Mouse (Mus musculus) liver, embryonic 14.5 days (tissue): Measurements from ENCODE around the gene Flt3. TPM values are rescaled to one million over a fixed set of nuclear protein-coding genes. Genes with fewer than 3 reads are reported as not detected.
A peak's percentile ranks its signal among the peaks of the same experiment; 100 is the strongest.

Source experiments
- ATAC-seq: fragments of 200-750 bp; cut with Nextera tagmentation; 2 replicates; pipeline ENCODE4 v1.8.0; 2017; ENCODE audit warnings: moderate number of reproducible peaks, mild to moderate bottlenecking, moderate library complexity; ENCODE audit not compliant: insufficient read depth
- DNase-seq, 3 experiments: peaks; one replicate each; pipeline ENCODE4 v3.0.0-alpha.2; 2012 to 2013; ENCODE audit warnings: low read depth in 3 of 3, low spot score in 3 of 3
- H3K27ac ChIP-seq: fragments of 300-500 bp; sonication (generic); 2 replicates; pipeline ENCODE4 v1.5.1; 2014; ENCODE audit warnings: moderate library complexity, mild to moderate bottlenecking, control low read depth, inconsistent platforms
- H3K27me3 ChIP-seq: fragments of 300-500 bp; sonication (generic); 2 replicates; pipeline ENCODE4 v1.6.1; 2014; ENCODE audit warnings: mild to moderate bottlenecking, low read length, moderate library complexity; ENCODE audit not compliant: control insufficient read depth, insufficient read depth
- H3K36me3 ChIP-seq: fragments of 300-500 bp; sonication (generic); replicated peaks from 2 replicates; pipeline ENCODE4 v1.6.1; 2014; ENCODE audit warnings: low read depth; ENCODE audit not compliant: control insufficient read depth, insufficient read depth
- H3K4me1 ChIP-seq, 2 experiments: fragments of 200-500 bp in 1 of 2; fragments of 300-500 bp in 1 of 2; sonication (generic) in 1 of 2; replicated peaks; 2 replicates each; pipeline ENCODE4 v1.6.1; 2012 to 2014; ENCODE audit warnings: antibody characterized with exemption in 1 of 2, inconsistent platforms in 1 of 2, low read length in 1 of 2; ENCODE audit not compliant: control insufficient read depth in 2 of 2, insufficient read depth in 2 of 2
- H3K4me2 ChIP-seq: fragments of 300-500 bp; sonication (generic); 2 replicates; pipeline ENCODE4 v1.6.1; 2014; ENCODE audit warnings: low read depth, mild to moderate bottlenecking, control low read depth, moderate library complexity
- H3K4me3 ChIP-seq, 2 experiments: fragments of 200-500 bp in 1 of 2; fragments of 300-500 bp in 1 of 2; sonication (generic) in 1 of 2; 2 replicates each; pipeline ENCODE4 v1.5.1; 2012 to 2014; ENCODE audit warnings: low read depth in 2 of 2, low read length in 2 of 2, mild to moderate bottlenecking in 2 of 2, control low read depth in 1 of 2, inconsistent platforms in 1 of 2, moderate library complexity in 1 of 2; ENCODE audit not compliant: insufficient read depth in 1 of 2
- H3K9ac ChIP-seq: fragments of 300-500 bp; sonication (generic); replicated peaks from 2 replicates; pipeline ENCODE4 v1.6.1; 2014; ENCODE audit warnings: mild to moderate bottlenecking, control low read depth, moderate library complexity
- H3K9me3 ChIP-seq: fragments of 300-500 bp; sonication (generic); 2 replicates; pipeline ENCODE4 v1.6.1; 2016; ENCODE audit warnings: low read length, mixed read lengths; ENCODE audit not compliant: control insufficient read depth
- CTCF ChIP-seq: IDR thresholded peaks from 2 replicates; pipeline ENCODE4 v1.5.1; 2016; ENCODE audit warnings: antibody characterized with exemption, low read depth, control low read depth
- EP300 ChIP-seq: IDR thresholded peaks from 2 replicates; pipeline ENCODE4 v1.6.1; 2016; ENCODE audit warnings: antibody characterized with exemption, low read depth
- WGBS: fragments of 180-500 bp; shearing (Covaris S2); extraction: QIAGEN DNeasy Blood & Tissue Kit; methylation state at CpG from one replicate; pipeline ENCODE4 v1.1.7; 2014; ENCODE audit not compliant: insufficient replicate concordance; 5-methylcytosine and 5-hydroxymethylcytosine counted together
- polyA plus RNA-seq, 2 experiments: library from polyadenylated mRNA; depleted of rRNA in 1 of 2; stranded (reverse) in 1 of 2; unstranded in 1 of 2; fragments of >200 nt; fragmentation: Nextera tagmentation in 1 of 2; extraction: Ambion mirVana in 1 of 2; gene quantifications; 2 replicates each; pipeline versions ENCODE4 v1.2.1 to v1.2.3; 2012 to 2014

Gene Flt3
- polyA plus RNA-seq, 2 experiments, result 0.88 to 1.2 TPM

DNA sequence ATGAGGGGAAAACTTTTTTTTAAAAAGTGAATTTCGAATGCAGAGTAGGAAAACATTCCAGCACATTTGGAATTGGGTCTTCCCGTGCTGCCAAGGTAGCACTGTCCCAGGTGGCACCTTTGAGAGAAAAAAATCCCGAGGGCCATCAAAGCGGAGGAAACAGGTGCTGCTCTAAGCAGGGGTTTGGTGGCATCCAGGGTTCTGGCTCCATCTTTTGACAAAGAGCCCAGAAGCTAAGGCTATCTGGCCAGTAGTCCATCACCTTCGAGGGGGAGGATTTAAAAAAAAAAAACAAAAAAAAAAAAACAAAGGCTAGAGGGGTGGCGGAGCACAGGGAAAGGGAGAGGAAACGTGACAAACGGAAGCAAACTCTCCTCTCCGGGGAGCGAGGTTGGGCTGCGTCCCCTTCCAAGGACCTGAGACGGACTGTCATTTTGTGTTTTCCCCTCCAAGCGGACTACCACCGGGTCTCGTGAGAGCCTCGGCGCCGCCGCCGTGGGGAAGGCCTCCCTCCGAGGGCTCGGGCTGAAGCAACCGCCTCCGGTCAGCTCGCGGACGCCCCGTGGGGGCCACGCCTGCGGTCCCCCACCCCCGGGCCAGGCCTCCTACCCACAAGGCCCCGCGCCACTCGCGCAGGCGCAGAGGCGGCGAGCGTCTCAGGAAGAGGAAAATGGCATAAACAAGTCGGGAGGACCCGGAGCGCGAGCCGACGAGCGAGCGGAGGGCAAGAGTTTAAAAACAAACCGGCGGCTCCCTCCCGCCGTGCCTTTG, 29.4 kb upstream of the Flt3 start, which contains the start of gene Pan3:
TSS of gene Pan3 (plus strand) at position 627 of the 771 bp plus-strand sequence.
- peaks cover 33 to 37% of the 10 kb centered on the region in 2 experiments for H3K4me1 ChIP-seq
- under 1% methylated on average over 51 of the region's 51 CpGs for WGBS
- H3K9ac ChIP-seq, result peak within 1 kb of the TSS; percentile 98
- DNase-seq (peak; percentile 86 to 88 (median 86)), ATAC-seq (peak; percentile 87)
- peak within 1 kb of the TSS; percentile 56 for H3K4me2 ChIP-seq
- H3K27me3 ChIP-seq, result no peaks in the 10 kb centered on the region
- peak within 1 kb of the TSS; percentile 69 to 95 for H3K4me3 ChIP-seq
- TF ChIP-seq CTCF, result no peak
- TF ChIP-seq EP300, result no peak
- peak within 1 kb of the TSS; percentile 97 for H3K27ac ChIP-seq
- H3K9me3 ChIP-seq, result no peaks in the 10 kb centered on the region
- H3K36me3 ChIP-seq, result peaks cover 8% of the 10 kb centered on the region

DNA sequence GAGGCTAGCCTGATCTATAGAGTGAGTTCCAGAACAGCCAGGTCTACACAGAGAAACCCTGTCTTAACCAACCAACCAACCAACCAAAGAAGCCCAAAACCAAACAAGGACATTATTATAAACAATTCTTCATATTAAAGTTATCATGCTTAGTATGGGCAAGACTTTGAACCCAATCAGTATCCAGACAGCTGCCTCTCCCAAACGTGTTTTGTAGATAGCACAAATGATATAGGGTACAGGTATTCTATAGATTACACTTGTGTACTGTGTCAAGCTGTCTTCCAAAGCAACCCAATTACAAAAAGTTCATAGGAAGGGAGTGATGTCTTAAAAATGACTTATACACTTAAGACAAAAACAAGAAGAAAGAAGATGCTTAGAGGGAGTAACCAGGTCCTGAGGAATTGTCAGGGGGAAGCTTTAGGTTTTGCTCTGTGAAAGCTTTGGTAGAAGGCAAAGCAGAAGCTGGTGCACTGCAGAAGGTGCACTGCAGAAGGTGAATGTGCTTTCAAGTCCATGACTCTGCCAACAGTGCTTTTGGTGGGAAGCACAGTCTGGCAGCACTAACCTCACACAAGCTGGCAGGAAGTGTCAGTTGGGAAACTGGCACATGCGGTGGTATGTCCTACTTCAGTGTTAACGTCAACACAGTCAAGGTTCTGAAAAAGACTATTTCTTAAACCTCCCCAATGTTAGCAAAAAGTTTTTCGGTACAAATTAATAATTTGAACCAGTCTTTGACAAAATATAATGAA, 25.9 kb upstream of the Flt3 start:
- Histone ChIP-seq H3K4me1 (peaks cover 13 to 15% of the 10 kb centered on the region in 2 experiments), H3K4me2 (no peak overlapping the region), H3K9ac (no peak overlapping the region), H3K9me3 (no peaks in the 10 kb centered on the region), H3K27me3 (no peaks in the 10 kb centered on the region), H3K4me3 (no peak overlapping the region), H3K27ac (peak overlapping the region; percentile 10; the same call in 1 of the 2 replicates), H3K36me3 (no peaks in the 10 kb centered on the region)
- TF ChIP-seq EP300 (peak; percentile 58), CTCF (no peak)
- ATAC-seq (no peak), DNase-seq (no peak)
- 31% methylated on average over 4 of the region's 4 CpGs for WGBS

DNA sequence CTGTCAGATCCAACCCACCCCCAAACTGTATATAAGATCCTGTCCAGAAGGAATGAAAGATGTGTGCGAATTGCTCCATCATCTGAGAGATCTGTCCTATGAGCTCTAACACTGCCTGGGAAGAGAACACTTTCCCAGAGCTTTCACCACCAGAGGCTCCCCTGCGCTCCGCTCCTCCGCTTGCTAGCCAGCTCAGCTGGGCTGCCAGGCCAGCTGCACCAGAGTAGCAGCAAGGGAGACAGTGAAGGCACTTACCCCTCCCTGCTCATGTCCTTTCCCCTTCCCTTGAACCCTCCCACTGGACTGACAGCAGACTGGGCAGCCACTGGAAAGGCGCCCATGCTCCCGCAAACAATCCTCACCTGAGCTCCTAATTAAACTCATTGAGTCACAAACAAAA, 23.3 kb upstream of the Flt3 start:
- TF ChIP-seq CTCF, result no peak
- TF ChIP-seq EP300, result no peak
- Histone ChIP-seq H3K36me3 (no peaks in the 10 kb centered on the region), H3K27me3 (no peaks in the 10 kb centered on the region), H3K4me2 (no peak overlapping the region), H3K9ac (no peak overlapping the region), H3K4me3 (no peak overlapping the region), H3K9me3 (no peaks in the 10 kb centered on the region), H3K27ac (no peak overlapping the region), H3K4me1 (peaks cover 6 to 11% of the 10 kb centered on the region in 2 experiments)
- WGBS, result 76% methylated on average over 6 of the region's 6 CpGs
- ATAC-seq (no peak), DNase-seq (no peak)

DNA sequence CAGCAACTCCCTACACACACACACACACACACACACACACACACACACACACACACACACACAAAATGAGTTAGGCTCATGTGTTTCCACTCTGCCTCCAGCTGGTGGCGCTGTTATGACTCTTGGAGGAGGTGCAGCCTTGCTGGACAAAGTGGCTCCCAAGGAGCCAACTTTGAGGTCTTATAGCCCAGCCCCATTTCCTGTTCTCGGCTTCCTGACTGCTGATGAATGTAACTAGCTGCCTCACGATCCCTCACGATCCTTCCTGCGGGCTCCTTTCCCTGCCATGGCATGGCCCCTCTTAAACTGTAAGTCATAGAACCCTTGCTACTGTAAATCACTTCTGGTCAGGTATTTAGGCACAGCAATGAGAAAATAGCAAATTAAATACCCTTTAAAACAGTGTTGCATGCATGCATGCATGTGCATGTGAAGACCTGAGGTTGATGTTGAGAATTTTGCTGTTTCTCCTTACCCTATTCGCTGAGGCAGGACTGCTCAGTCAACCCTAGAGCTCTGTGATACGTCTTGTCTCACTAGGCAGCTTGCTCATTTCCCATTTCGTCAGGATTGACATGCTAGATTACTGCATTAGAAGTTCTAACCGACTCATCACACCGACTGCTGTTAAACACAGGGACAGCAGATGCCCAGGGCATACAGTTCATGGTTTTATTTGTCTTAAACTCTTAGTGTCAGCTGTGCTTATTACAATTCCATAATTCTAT, 18.3 kb upstream of the Flt3 start:
- H3K4me2 ChIP-seq, result peak overlapping the region; percentile 50

More for the DNA sequence above, 18.3 kb upstream of the Flt3 start:
- peak overlapping the region; percentile 3 to 48; a peak in 2 of 4 replicates for H3K4me3 ChIP-seq
- H3K36me3 ChIP-seq, result no peaks in the 10 kb centered on the region
- H3K9ac ChIP-seq, result no peak overlapping the region; the same call in 1 of the 2 replicates
- TF ChIP-seq CTCF, result peak; percentile 86
- no peak for TF ChIP-seq EP300
- H3K27ac ChIP-seq, result peak overlapping the region; percentile 14; the same call in 1 of the 2 replicates
- WGBS, result 7% methylated on average over 10 of the region's 10 CpGs
- no peaks in the 10 kb centered on the region for H3K27me3 ChIP-seq
- ATAC-seq, result peak; percentile 77
- peaks cover 0 to 6% of the 10 kb centered on the region in 2 experiments; a peak in 2 of 4 replicates for H3K4me1 ChIP-seq
- DNase-seq, result no peak
- no peaks in the 10 kb centered on the region for H3K9me3 ChIP-seq
